Mouse (Mus musculus) bone marrow, adult 2 months (tissue): Measurements from ENCODE around the gene Sphk2. TPM values are rescaled to one million over a fixed set of nuclear protein-coding genes. Genes with fewer than 3 reads are reported as not detected.
"Not testable (repeated sequence)": the region's sequence is repeated elsewhere in the genome, so short reads cannot be mapped to it uniquely, and the experiment has no call there.

Experiments
- H3K27ac ChIP-seq: fragments of 200-500 bp; 2 replicates; pipeline ENCODE4 v1.5.1; 2012; ENCODE audit warnings: low read depth, mild to moderate bottlenecking, control low read depth, inconsistent platforms, low read length; ENCODE audit not compliant: control insufficient read depth, poor library complexity, insufficient read depth
- H3K4me1 ChIP-seq: fragments of 200-500 bp; 2 replicates; pipeline ENCODE4 v1.6.1; 2011; ENCODE audit warnings: low read length; ENCODE audit not compliant: control insufficient read depth, insufficient read depth
- H3K4me3 ChIP-seq: fragments of 200-500 bp; replicated peaks from 2 replicates; pipeline ENCODE3; 2011; ENCODE audit warnings: mild to moderate bottlenecking, low read depth, low read length, control low read depth; ENCODE audit not compliant: control insufficient read depth
- CTCF ChIP-seq: fragments of 200-500 bp; IDR thresholded peaks from 2 replicates; pipeline ENCODE4 v1.5.1; 2011; ENCODE audit warnings: low read length, control low read depth; ENCODE audit not compliant: control insufficient read depth, insufficient read depth
- POLR2A ChIP-seq: fragments of 200-500 bp; IDR thresholded peaks from 2 replicates; pipeline ENCODE4 v1.6.1; 2011; ENCODE audit warnings: low read depth, mild to moderate bottlenecking, control low read depth, low read length, borderline replicate concordance; ENCODE audit not compliant: control insufficient read depth
- WGBS: fragments of 180-500 bp; shearing (Covaris S2); methylation state at CpG from one replicate; pipeline ENCODE4 v1.1.7; 2018; 5-methylcytosine and 5-hydroxymethylcytosine counted together
- polyA plus RNA-seq: library from polyadenylated mRNA; stranded (reverse); fragments of >200 nt; gene quantifications from 2 replicates; pipeline ENCODE4 v1.2.4, GENCODE M21; 2011; ENCODE audit warnings: low replicate concordance; ENCODE audit not compliant: missing spikeins, insufficient read depth, insufficient read length

Gene Sphk2
- polyA plus RNA-seq, 1 experiment = 24.4 TPM

- Histone ChIP-seq H3K4me1 (no peaks in the 10 kb centered on the region), H3K4me3 (no peak overlapping the region), H3K27ac (no peak overlapping the region)
- 71% methylated on average over 13 of the region's 13 CpGs for WGBS
- TF ChIP-seq CTCF (no peak), POLR2A (no peak)
These were observed 52.3 kb downstream of the Sphk2 start for GRCm38 (mm10) chr7:45665303-45666138.

GRCm38 (mm10) chr7:45661702-45662101, 56.1 kb downstream of the Sphk2 start:
- WGBS = 56% methylated on average over 6 of the region's 6 CpGs
- H3K27ac ChIP-seq, H3K4me1 ChIP-seq, H3K4me3 ChIP-seq: not testable (repeated sequence)

DNA sequence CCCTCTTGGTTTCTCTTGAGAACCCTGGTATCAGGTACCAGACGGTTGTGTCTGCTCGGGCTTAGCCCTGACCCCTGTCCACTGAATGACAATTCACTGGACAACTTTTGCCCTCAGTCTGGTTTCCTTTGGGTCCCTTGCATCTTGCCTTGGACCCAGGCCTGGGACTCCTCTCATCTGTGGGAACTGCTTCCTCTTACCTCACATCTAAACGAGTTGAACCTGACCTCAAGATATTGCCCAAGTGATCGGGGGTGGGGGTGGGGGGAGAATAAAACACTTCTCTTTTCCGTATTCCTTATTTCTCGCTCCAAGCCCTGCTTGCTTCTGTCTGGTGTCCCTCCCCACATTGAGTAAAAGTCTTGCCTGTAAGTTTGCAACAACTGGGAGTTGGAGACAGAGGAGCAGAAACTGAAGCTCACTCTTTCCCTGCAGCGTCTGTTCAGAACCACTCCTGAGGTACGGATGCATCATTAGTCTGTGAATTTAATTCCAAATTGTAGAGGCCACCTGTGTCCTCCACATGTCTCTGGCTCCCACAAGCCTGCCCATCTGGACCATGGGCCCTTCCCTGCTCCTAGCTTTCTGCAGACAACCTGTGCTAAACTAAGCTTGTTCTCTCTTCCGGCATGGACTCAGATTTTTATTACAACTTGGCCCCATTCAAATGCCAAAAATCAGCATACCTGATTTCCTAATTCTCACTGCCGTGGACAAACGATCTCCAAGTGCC, 56.9 kb downstream of the Sphk2 start:
- WGBS = 28% methylated on average over 11 of the region's 11 CpGs

More for the DNA sequence above, 56.9 kb downstream of the Sphk2 start:
- H3K4me1 ChIP-seq = no peaks in the 10 kb centered on the region
- TF ChIP-seq CTCF (no peak), POLR2A (no peak)
- peak overlapping the region; percentile 46 for H3K4me3 ChIP-seq
- peak overlapping the region; percentile 61 for H3K27ac ChIP-seq

Other genes starting within 250 kb of the Sphk2 start
- 1.3 TPM in 1 of 2 replicates, not detected in the other for gene Tulp2, start 236.1 kb downstream of the Sphk2 start, polyA plus RNA-seq
- not detected in 2 replicates for gene Gm45808, start 231.2 kb downstream of the Sphk2 start, polyA plus RNA-seq
- 2.7 and 4.8 TPM in 2 replicates for gene Dhdh, start 229.2 kb downstream of the Sphk2 start, polyA plus RNA-seq
- gene Nucb1, start 207.6 kb downstream of the Sphk2 start, polyA plus RNA-seq = 69.3 and 71.9 TPM in 2 replicates
- 356 and 801 TPM in 2 replicates for gene Ppp1r15a, start 191.7 kb downstream of the Sphk2 start, polyA plus RNA-seq
- gene Plekha4, start 191.7 kb downstream of the Sphk2 start, polyA plus RNA-seq = 2.1 and 8.9 TPM in 2 replicates
- 5.7 TPM in 1 of 2 replicates, not detected in the other for gene Hsd17b14, start 163.1 kb downstream of the Sphk2 start, polyA plus RNA-seq
- gene Bcat2, start 147.8 kb downstream of the Sphk2 start, polyA plus RNA-seq = 35.7 and 58.4 TPM in 2 replicates
- not detected in 2 replicates for gene Fgf21, start 102.5 kb downstream of the Sphk2 start, polyA plus RNA-seq
- gene Fut1, start 100.7 kb downstream of the Sphk2 start, polyA plus RNA-seq = not detected in 2 replicates
- gene Izumo1, start 96.2 kb downstream of the Sphk2 start, polyA plus RNA-seq = 1.1 TPM in 1 of 2 replicates, not detected in the other
- 5.9 and 6.0 TPM in 2 replicates for gene Rasip1, start 90.5 kb downstream of the Sphk2 start, polyA plus RNA-seq
- 1.00 TPM in 1 of 2 replicates, not detected in the other for gene Mamstr, start 78.0 kb downstream of the Sphk2 start, polyA plus RNA-seq
- gene Fut2, start 51.6 kb downstream of the Sphk2 start, polyA plus RNA-seq = not detected in 2 replicates
- not detected in 2 replicates for gene Ntn5, start 34.0 kb downstream of the Sphk2 start, polyA plus RNA-seq
- gene Sec1, start 23.6 kb downstream of the Sphk2 start, polyA plus RNA-seq = not detected in 2 replicates
- 4.4 TPM in 1 of 2 replicates, not detected in the other for gene Car11, start 18.2 kb downstream of the Sphk2 start, polyA plus RNA-seq
- 8.6 and 19.3 TPM in 2 replicates for gene Dbp, start 12.9 kb downstream of the Sphk2 start, polyA plus RNA-seq
- gene Rpl18, start 2.5 kb downstream of the Sphk2 start, polyA plus RNA-seq = 845 and 916 TPM in 2 replicates
- gene Fam83e, start 3.2 kb upstream of the Sphk2 start, polyA plus RNA-seq = 1.1 TPM in 1 of 2 replicates, not detected in the other
- not detected in 2 replicates for gene Spaca4, start 7.8 kb upstream of the Sphk2 start, polyA plus RNA-seq
- gene Lmtk3, start 65.7 kb upstream of the Sphk2 start, polyA plus RNA-seq = not detected in 2 replicates
- gene Sult2b1, start 66.7 kb upstream of the Sphk2 start, polyA plus RNA-seq = 2.4 TPM in 1 of 2 replicates, not detected in the other
- gene Cyth2, start 96.6 kb upstream of the Sphk2 start, polyA plus RNA-seq = 30.7 and 64.7 TPM in 2 replicates
- 2.6 TPM in 1 of 2 replicates, not detected in the other for gene Kcnj14, start 106.8 kb upstream of the Sphk2 start, polyA plus RNA-seq
- gene Grwd1, start 112.9 kb upstream of the Sphk2 start, polyA plus RNA-seq = 6.9 and 13.9 TPM in 2 replicates
- 47.0 and 69.2 TPM in 2 replicates for gene Kdelr1, start 154.8 kb upstream of the Sphk2 start, polyA plus RNA-seq
- gene Grin2d, start 160.4 kb upstream of the Sphk2 start, polyA plus RNA-seq = 0.97 and 2.5 TPM in 2 replicates
- gene Syngr4, start 178.7 kb upstream of the Sphk2 start, polyA plus RNA-seq = not detected in 2 replicates
- 3.6 and 9.6 TPM in 2 replicates for gene Tmem143, start 178.9 kb upstream of the Sphk2 start, polyA plus RNA-seq
- gene Emp3, start 203.4 kb upstream of the Sphk2 start, polyA plus RNA-seq = 53.4 and 121 TPM in 2 replicates
- 1.7 and 5.7 TPM in 2 replicates for gene Ccdc114, start 206.1 kb upstream of the Sphk2 start, polyA plus RNA-seq